Mouse (Mus musculus): ENCODE data around the gene Unc5a. TPM values are rescaled to one million over a fixed set of nuclear protein-coding genes. Genes with fewer than 3 reads are reported as not detected.

The Unc5a gene
- polyA plus RNA-seq, 1 experiment from 2014 or later, result 2.1 TPM

GRCm38 (mm10) chr13:54987405-54987804 lies 38.2 kb downstream of the Unc5a start:
- Histone ChIP-seq H3K27me3 (replicated peaks; ENCODE audit: low read depth, poor library complexity, severe bottlenecking) (peaks cover 60% of the 10 kb centered on the region), H3K4me3 (no peak overlapping the region), H3K36me3 (replicated peaks) (no peaks in the 10 kb centered on the region), H3K4me1 (peaks cover 37% of the 10 kb centered on the region), H3K27ac (replicated peaks) (no peak overlapping the region), H3K9me3 (no peaks in the 10 kb centered on the region)
- 78% methylated on average over 9 of the region's 9 CpGs for WGBS
- no peak for DNase-seq (ENCODE audit: low spot score)

- no peak overlapping the region for H3K4me3 ChIP-seq
- H3K27ac ChIP-seq (replicated peaks), result no peak overlapping the region
- H3K27me3 ChIP-seq (replicated peaks; ENCODE audit: low read depth, poor library complexity, severe bottlenecking), result peaks cover 60% of the 10 kb centered on the region
- 48% methylated on average over 7 of the region's 7 CpGs for WGBS
- H3K4me1 ChIP-seq, result peaks cover 46% of the 10 kb centered on the region
- no peaks in the 10 kb centered on the region for H3K36me3 ChIP-seq (replicated peaks)
- DNase-seq (ENCODE audit: low spot score), result no peak
- H3K9me3 ChIP-seq, result no peaks in the 10 kb centered on the region
Observed at GRCm38 (mm10) chr13:54988181-54988760, 39.1 kb downstream of the Unc5a start.

- no peak for DNase-seq (ENCODE audit: low spot score)
- H3K27me3 ChIP-seq (replicated peaks; ENCODE audit: low read depth, poor library complexity, severe bottlenecking), result peaks cover 62% of the 10 kb centered on the region
- no peaks in the 10 kb centered on the region for H3K36me3 ChIP-seq (replicated peaks)
- no peak overlapping the region for H3K27ac ChIP-seq (replicated peaks)
- no peaks in the 10 kb centered on the region for H3K9me3 ChIP-seq
- H3K4me3 ChIP-seq, result no peak overlapping the region
- 84% methylated on average over 7 of the region's 7 CpGs for WGBS
- H3K4me1 ChIP-seq, result peaks cover 78% of the 10 kb centered on the region
Observed at GRCm38 (mm10) chr13:54992215-54992614, 43.0 kb downstream of the Unc5a start.

GRCm38 (mm10) chr13:54994576-54994975 lies 45.4 kb downstream of the Unc5a start:
- DNase-seq (ENCODE audit: low spot score), result peak; percentile 47
- 6% methylated on average over 4 of the region's 4 CpGs for WGBS
- Histone ChIP-seq H3K4me3 (no peak overlapping the region), H3K36me3 (replicated peaks) (no peaks in the 10 kb centered on the region), H3K9me3 (no peaks in the 10 kb centered on the region), H3K4me1 (peaks cover 63% of the 10 kb centered on the region), H3K27me3 (replicated peaks; ENCODE audit: low read depth, poor library complexity, severe bottlenecking) (peaks cover 71% of the 10 kb centered on the region), H3K27ac (replicated peaks) (peak overlapping the region; percentile 62; the same call in 1 of the 2 replicates)

GRCm38 (mm10) chr13:54995161-54995560 lies 46.0 kb downstream of the Unc5a start:
- Histone ChIP-seq H3K27ac (replicated peaks) (peak overlapping the region; percentile 25; the same call in 1 of the 2 replicates), H3K4me3 (no peak overlapping the region), H3K4me1 (peaks cover 57% of the 10 kb centered on the region)

GRCm38 (mm10) chr13:54997568-54997967 lies 48.4 kb downstream of the Unc5a start:
- WGBS, result 87% methylated on average over 8 of the region's 8 CpGs
- Histone ChIP-seq H3K27ac (replicated peaks) (peak overlapping the region; percentile 45; the same call in 1 of the 2 replicates), H3K4me3 (no peak overlapping the region), H3K9me3 (no peaks in the 10 kb centered on the region), H3K4me1 (peaks cover 53% of the 10 kb centered on the region), H3K36me3 (replicated peaks) (no peaks in the 10 kb centered on the region), H3K27me3 (replicated peaks; ENCODE audit: low read depth, poor library complexity, severe bottlenecking) (peaks cover 80% of the 10 kb centered on the region)
- no peak for DNase-seq (ENCODE audit: low spot score)

More at GRCm38 (mm10) chr13:54995161-54995560, 46.0 kb downstream of the Unc5a start:
- DNase-seq (ENCODE audit: low spot score), result no peak
- H3K36me3 ChIP-seq (replicated peaks), result no peaks in the 10 kb centered on the region
- no peaks in the 10 kb centered on the region for H3K9me3 ChIP-seq
- WGBS, result 56% methylated on average over 6 of the region's 6 CpGs
- H3K27me3 ChIP-seq (replicated peaks; ENCODE audit: low read depth, poor library complexity, severe bottlenecking), result peaks cover 77% of the 10 kb centered on the region

GRCm38 (mm10) chr13:55000433-55000832 lies 51.2 kb downstream of the Unc5a start:
- peaks cover 84% of the 10 kb centered on the region for H3K27me3 ChIP-seq (replicated peaks; ENCODE audit: low read depth, poor library complexity, severe bottlenecking)
- no peaks in the 10 kb centered on the region for H3K9me3 ChIP-seq
- 81% methylated on average over 10 of the region's 10 CpGs for WGBS
- DNase-seq (ENCODE audit: low spot score), result no peak
- H3K4me1 ChIP-seq, result peaks cover 33% of the 10 kb centered on the region
- no peaks in the 10 kb centered on the region for H3K36me3 ChIP-seq (replicated peaks)
- H3K4me3 ChIP-seq, result no peak overlapping the region
- no peak overlapping the region for H3K27ac ChIP-seq (replicated peaks)

- H3K4me3 ChIP-seq, result no peak overlapping the region
- H3K27me3 ChIP-seq (replicated peaks; ENCODE audit: low read depth, poor library complexity, severe bottlenecking), result peaks cover 86% of the 10 kb centered on the region
- 86% methylated on average over 10 of the region's 10 CpGs for WGBS
- H3K36me3 ChIP-seq (replicated peaks), result no peaks in the 10 kb centered on the region
- H3K9me3 ChIP-seq, result no peaks in the 10 kb centered on the region
- DNase-seq (ENCODE audit: low spot score), result no peak
- no peak overlapping the region for H3K27ac ChIP-seq (replicated peaks)
- peaks cover 20% of the 10 kb centered on the region for H3K4me1 ChIP-seq
Observed at GRCm38 (mm10) chr13:55002090-55002489, 52.9 kb downstream of the Unc5a start.

GRCm38 (mm10) chr13:55004646-55005045 lies 55.4 kb downstream of the Unc5a start:
- H3K27me3 ChIP-seq (replicated peaks; ENCODE audit: low read depth, poor library complexity, severe bottlenecking), result peaks cover 85% of the 10 kb centered on the region
- no peak for DNase-seq (ENCODE audit: low spot score)
- no peaks in the 10 kb centered on the region for H3K9me3 ChIP-seq
- no peak overlapping the region for H3K27ac ChIP-seq (replicated peaks)
- H3K4me1 ChIP-seq, result peaks cover 17% of the 10 kb centered on the region
- WGBS, result 78% methylated on average over 11 of the region's 11 CpGs
- H3K36me3 ChIP-seq (replicated peaks), result no peaks in the 10 kb centered on the region
- H3K4me3 ChIP-seq, result no peak overlapping the region

- 83% methylated on average over 31 of the region's 31 CpGs for WGBS
- Histone ChIP-seq H3K9me3 (no peaks in the 10 kb centered on the region), H3K27ac (replicated peaks) (no peak overlapping the region), H3K4me3 (no peak overlapping the region), H3K4me1 (peaks cover 17% of the 10 kb centered on the region), H3K27me3 (replicated peaks; ENCODE audit: low read depth, poor library complexity, severe bottlenecking) (peaks cover 85% of the 10 kb centered on the region), H3K36me3 (replicated peaks) (no peaks in the 10 kb centered on the region)
- no peak for DNase-seq (ENCODE audit: low spot score)
Observed at GRCm38 (mm10) chr13:55005691-55006414, 56.6 kb downstream of the Unc5a start.

- Histone ChIP-seq H3K9me3 (no peaks in the 10 kb centered on the region), H3K27me3 (replicated peaks; ENCODE audit: low read depth, poor library complexity, severe bottlenecking) (peaks cover 84% of the 10 kb centered on the region), H3K4me1 (peaks cover 17% of the 10 kb centered on the region), H3K4me3 (no peak overlapping the region), H3K27ac (replicated peaks) (no peak overlapping the region), H3K36me3 (replicated peaks) (no peaks in the 10 kb centered on the region)
- 85% methylated on average over 7 of the region's 7 CpGs for WGBS
- no peak for DNase-seq (ENCODE audit: low spot score)
Observed at GRCm38 (mm10) chr13:55006415-55006742, 57.2 kb downstream of the Unc5a start.

- Histone ChIP-seq H3K4me1 (peaks cover 32% of the 10 kb centered on the region), H3K27ac (replicated peaks) (no peak overlapping the region), H3K27me3 (replicated peaks; ENCODE audit: low read depth, poor library complexity, severe bottlenecking) (peaks cover 83% of the 10 kb centered on the region), H3K4me3 (no peak overlapping the region), H3K9me3 (no peaks in the 10 kb centered on the region), H3K36me3 (replicated peaks) (no peaks in the 10 kb centered on the region)
- 66% methylated on average over 6 of the region's 6 CpGs for WGBS
- DNase-seq (ENCODE audit: low spot score), result no peak
Observed at GRCm38 (mm10) chr13:55008589-55008988, 59.4 kb downstream of the Unc5a start.

GRCm38 (mm10) chr13:55011103-55011502 lies 61.9 kb downstream of the Unc5a start:
- H3K36me3 ChIP-seq (replicated peaks), result no peaks in the 10 kb centered on the region
- H3K27ac ChIP-seq (replicated peaks), result no peak overlapping the region
- 90% methylated on average over 15 of the region's 15 CpGs for WGBS
- H3K9me3 ChIP-seq, result no peaks in the 10 kb centered on the region
- no peak overlapping the region for H3K4me3 ChIP-seq
- peaks cover 36% of the 10 kb centered on the region for H3K4me1 ChIP-seq
- H3K27me3 ChIP-seq (replicated peaks; ENCODE audit: low read depth, poor library complexity, severe bottlenecking), result peaks cover 76% of the 10 kb centered on the region
- no peak for DNase-seq (ENCODE audit: low spot score)
